Mouse (Mus musculus) hindbrain, embryonic 12.5 days (tissue): ENCODE measurements at regions not wholly inside any gene's neighbourhood (a gene's known extent, or its start where the extent isn't known, plus 50 kb on each side); places are given as distances from the start of the nearest gene placed in this dataset.

Experiments used
- ATAC-seq: fragments of 200-750 bp; cut with Nextera tagmentation; 2 replicates; pipeline ENCODE4 v1.8.0; 2017; ENCODE audit warnings: moderate TSS enrichment; ENCODE audit not compliant: low FRiP score
- H3K27ac ChIP-seq: fragments of 300-500 bp; sonication (generic); 2 replicates; pipeline ENCODE4 v1.5.1; 2016; ENCODE audit warnings: mild to moderate bottlenecking
- H3K27me3 ChIP-seq: fragments of 300-500 bp; sonication (generic); 2 replicates; pipeline ENCODE4 v1.6.1; 2016; ENCODE audit warnings: mild to moderate bottlenecking
- H3K36me3 ChIP-seq: fragments of 300-500 bp; sonication (generic); 2 replicates; pipeline ENCODE4 v1.6.1; 2016; ENCODE audit warnings: mild to moderate bottlenecking
- H3K4me1 ChIP-seq: fragments of 300-500 bp; sonication (generic); 2 replicates; pipeline ENCODE4 v1.6.1; 2016
- H3K4me2 ChIP-seq: fragments of 300-500 bp; sonication (generic); replicated peaks from 2 replicates; pipeline ENCODE4 v1.6.1; 2016; ENCODE audit warnings: mild to moderate bottlenecking
- H3K4me3 ChIP-seq: fragments of 300-500 bp; sonication (generic); 2 replicates; pipeline ENCODE4 v1.5.1; 2016; ENCODE audit warnings: mild to moderate bottlenecking
- H3K9ac ChIP-seq: fragments of 300-500 bp; sonication (generic); 2 replicates; pipeline ENCODE4 v1.6.1; 2016; ENCODE audit warnings: mild to moderate bottlenecking, moderate library complexity
- H3K9me3 ChIP-seq: fragments of 300-500 bp; sonication (generic); replicated peaks from 2 replicates; pipeline ENCODE4 v1.6.1; 2016; ENCODE audit warnings: mild to moderate bottlenecking
- WGBS: fragments of 180-500 bp; shearing (Covaris S2); methylation state at CpG from one replicate; pipeline ENCODE4 v1.1.7; 2016; 5-methylcytosine and 5-hydroxymethylcytosine counted together

- ATAC-seq: no peak
- Histone ChIP-seq H3K27ac (no peak overlapping the region), H3K27me3 (no peaks in the 10 kb centered on the region), H3K4me1 (no peaks in the 10 kb centered on the region), H3K4me2 (no peak overlapping the region), H3K9ac (no peak overlapping the region), H3K36me3 (no peaks in the 10 kb centered on the region), H3K4me3 (no peak overlapping the region), H3K9me3 (no peaks in the 10 kb centered on the region)
- 83% methylated on average over 7 of the region's 7 CpGs for WGBS
Observed at GRCm38 (mm10) chr10:100210684-100211083, 124.8 kb upstream of the Gm4301 start.

GRCm38 (mm10) chr10:100224459-100225097 lies 110.9 kb upstream of the Gm4301 start:
- WGBS: 93% methylated on average over 3 of the region's 3 CpGs

GRCm38 (mm10) chr10:100259235-100259900 lies 76.1 kb upstream of the Gm4301 start:
- Histone ChIP-seq H3K9me3 (no peaks in the 10 kb centered on the region), H3K4me2 (no peak overlapping the region), H3K9ac (no peak overlapping the region), H3K4me1 (no peaks in the 10 kb centered on the region), H3K36me3 (no peaks in the 10 kb centered on the region), H3K27me3 (no peaks in the 10 kb centered on the region), H3K4me3 (no peak overlapping the region), H3K27ac (no peak overlapping the region)
- no peak for ATAC-seq
- 82% methylated on average over 4 of the region's 4 CpGs for WGBS

More at GRCm38 (mm10) chr10:100224459-100225097, 110.9 kb upstream of the Gm4301 start:
- H3K36me3 ChIP-seq: no peaks in the 10 kb centered on the region
- no peaks in the 10 kb centered on the region for H3K9me3 ChIP-seq
- no peaks in the 10 kb centered on the region for H3K27me3 ChIP-seq
- ATAC-seq: no peak
- H3K4me2 ChIP-seq: no peak overlapping the region
- H3K27ac ChIP-seq: no peak overlapping the region
- no peaks in the 10 kb centered on the region for H3K4me1 ChIP-seq
- no peak overlapping the region for H3K9ac ChIP-seq
- no peak overlapping the region for H3K4me3 ChIP-seq

- no peaks in the 10 kb centered on the region for H3K36me3 ChIP-seq
- WGBS: 51% methylated on average over 2 of the region's 2 CpGs
- no peak for ATAC-seq
- H3K27me3 ChIP-seq: no peaks in the 10 kb centered on the region
- no peaks in the 10 kb centered on the region for H3K9me3 ChIP-seq
- H3K27ac ChIP-seq: no peak overlapping the region
- H3K4me3 ChIP-seq: no peak overlapping the region
- no peak overlapping the region for H3K9ac ChIP-seq
- H3K4me1 ChIP-seq: no peaks in the 10 kb centered on the region
- H3K4me2 ChIP-seq: no peak overlapping the region
Observed at GRCm38 (mm10) chr10:100263447-100263846, 72.0 kb upstream of the Gm4301 start.

GRCm38 (mm10) chr10:100264066-100264465 lies 71.4 kb upstream of the Gm4301 start:
- WGBS: 17% methylated on average over 2 of the region's 2 CpGs
- no peaks in the 10 kb centered on the region for H3K4me1 ChIP-seq
- H3K4me3 ChIP-seq: no peak overlapping the region
- H3K9ac ChIP-seq: no peak overlapping the region
- ATAC-seq: no peak
- no peaks in the 10 kb centered on the region for H3K36me3 ChIP-seq
- no peaks in the 10 kb centered on the region for H3K9me3 ChIP-seq
- H3K4me2 ChIP-seq: no peak overlapping the region
- no peaks in the 10 kb centered on the region for H3K27me3 ChIP-seq
- no peak overlapping the region for H3K27ac ChIP-seq

- H3K4me2 ChIP-seq: no peak overlapping the region
- H3K27me3 ChIP-seq: no peaks in the 10 kb centered on the region
- ATAC-seq: no peak
Observed at GRCm38 (mm10) chr10:100282471-100282870, 53.0 kb upstream of the Gm4301 start.

More at GRCm38 (mm10) chr10:100282471-100282870, 53.0 kb upstream of the Gm4301 start:
- no peak overlapping the region for H3K9ac ChIP-seq
- H3K27ac ChIP-seq: no peak overlapping the region
- H3K9me3 ChIP-seq: no peaks in the 10 kb centered on the region
- no peaks in the 10 kb centered on the region for H3K4me1 ChIP-seq
- no peaks in the 10 kb centered on the region for H3K36me3 ChIP-seq
- H3K4me3 ChIP-seq: no peak overlapping the region
